Mouse (Mus musculus) left cerebral cortex, postnatal 25 days (tissue): ENCODE measurements at regions not wholly inside any gene's neighbourhood (a gene's known extent, or its start where the extent isn't known, plus 50 kb on each side); places are given as distances from the start of the nearest gene placed in this dataset.
"Not testable (repeated sequence)": the region's sequence is repeated elsewhere in the genome, so short reads cannot be mapped to it uniquely, and the experiment has no call there.

Source experiments
- DNase-seq, 2 experiments: peaks; one replicate each; pipeline ENCODE4 v3.0.0; 2022; ENCODE audit warnings: low spot score in 2 of 2, mixed read lengths in 1 of 2
- intact Hi-C: fragments of 180-260 bp; cut with DNase I; formaldehyde crosslinking; loops from one replicate; pipeline ENCODE4 v1.15.1; 2025

- DNase-seq, intact Hi-C loops: not testable (repeated sequence)
These were observed 161.7 kb downstream of the Vegfc start for GRCm38 (mm10) chr8:54239106-54239505.

GRCm38 (mm10) chr8:54255434-54255833 lies 178.0 kb downstream of the Vegfc start:
- intact Hi-C loops: no loop called here
- DNase-seq: no peak

GRCm38 (mm10) chr8:54270110-54270509 lies 192.7 kb downstream of the Vegfc start:
- DNase-seq: peak; percentile 2 to 67
- intact Hi-C loops: no loop called here

DNA sequence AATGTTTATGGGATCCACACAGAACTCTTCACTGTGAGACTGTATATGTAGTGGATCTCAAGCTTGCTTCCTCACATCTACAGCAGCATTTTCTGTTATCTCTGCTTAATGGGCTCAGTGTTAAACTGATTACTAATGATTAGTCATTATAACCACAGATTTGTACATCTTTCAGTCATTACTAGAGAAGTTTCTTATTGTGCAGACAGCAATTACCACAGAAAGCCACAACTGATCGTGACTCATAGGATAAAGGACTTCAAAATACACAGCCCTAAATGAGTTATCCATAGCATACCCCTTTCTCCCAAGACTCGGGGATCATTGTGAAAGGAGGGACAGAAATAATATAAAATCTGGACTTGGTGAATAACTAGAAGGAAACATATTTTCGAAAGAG lies 195.7 kb downstream of the Vegfc start:
- intact Hi-C loops: no loop called here
- no peak for DNase-seq

- intact Hi-C loops: no loop called here
- no peak for DNase-seq
These were observed 198.1 kb downstream of the Vegfc start for GRCm38 (mm10) chr8:54275487-54275886.
